Mouse (Mus musculus) gastrocnemius, adult 8-10 months (tissue): ENCODE results near the gene Mustn1. TPM values are rescaled to one million over a fixed set of nuclear protein-coding genes. Genes with fewer than 3 reads are reported as not detected.

Experiments used
- total RNA-seq, 4 experiments: library from RNA; stranded (reverse); gene quantifications; 2 replicates each; pipeline ENCODE4 v1.2.4; 2022

Mustn1 gene
- total RNA-seq, 4 experiments from 2014 or later, result 54.5 to 111 (median 61.6) TPM

Other genes with a start within 250 kb of the Mustn1 start
- 1 to 10 TPM; 4.5 to 5.6 (median 4.9) TPM for gene Rft1, start 224.8 kb upstream of the Mustn1 start, total RNA-seq
- 10 to 100 TPM; 10.7 to 13.0 (median 12.2) TPM for gene Sfmbt1, start 164.4 kb upstream of the Mustn1 start, total RNA-seq
- gene Tmem110, start 53.6 kb upstream of the Mustn1 start, total RNA-seq, result 10 to 100 TPM in 1 of 4 experiments, 1 to 10 TPM in 3; 6.3 to 10.6 (median 7.2) TPM
- under 1 TPM in 1 of 4 experiments, not detected in 3; 0.48 TPM for gene Itih4, start 7.3 kb downstream of the Mustn1 start, total RNA-seq
- under 1 TPM in 3 of 4 experiments, not detected in 1; 0.15 to 0.51 (median 0.40) TPM for gene Itih3, start 44.6 kb downstream of the Mustn1 start, total RNA-seq
- gene Itih1, start 64.1 kb downstream of the Mustn1 start, total RNA-seq, result under 1 TPM in 1 of 4 experiments, not detected in 3; 0.11 TPM
- 1 to 10 TPM; 3.5 to 4.5 (median 4.0) TPM for gene Nek4, start 72.2 kb downstream of the Mustn1 start, total RNA-seq
- 10 to 100 TPM; 10.6 to 12.5 (median 11.8) TPM for gene Glt8d1, start 122.2 kb downstream of the Mustn1 start, total RNA-seq
- 100 to 1,000 TPM; 121 to 132 (median 130) TPM for gene Spcs1, start 122.5 kb downstream of the Mustn1 start, total RNA-seq
- gene Pbrm1, start 139.9 kb downstream of the Mustn1 start, total RNA-seq, result 10 to 100 TPM; 38.3 to 45.6 (median 39.8) TPM
- 10 to 100 TPM; 25.7 to 35.9 (median 30.8) TPM for gene Gnl3, start 140.0 kb downstream of the Mustn1 start, total RNA-seq
- gene Smim4, start 249.8 kb downstream of the Mustn1 start, total RNA-seq, result 10 to 100 TPM; 26.8 to 40.5 (median 34.1) TPM